Mouse (Mus musculus) pancreas, adult 10 weeks (tissue): ENCODE data around the gene Pgm5. TPM values are rescaled to one million over a fixed set of nuclear protein-coding genes. Genes with fewer than 3 reads are reported as not detected.

Experiments
- polyA plus RNA-seq: library from polyadenylated mRNA; stranded (reverse); fragments of 350-450 nt; fragmentation: Illumina TruSeq; extraction: RNeasy Lipid Tissue Mini Kit (QIAGEN cat#74804); gene quantifications from one replicate; pipeline ENCODE4 v1.2.3, GENCODE M21; 2015; ENCODE audit warnings: low read depth, low replicate concordance; ENCODE audit not compliant: insufficient read depth

Pgm5 gene
- polyA plus RNA-seq: 3.3 TPM

GRCm38 (mm10) chr19:24861612-24862451 lies at the start of gene Pgm5:
Gene Pgm5, minus strand, starts transcription at chr19:24861855.

GRCm38 (mm10) chr19:24900581-24901220 lies 39.0 kb upstream of the Pgm5 start, which contains the start of gene Foxd4:
Gene Foxd4, minus strand, starts transcription at chr19:24901197.

GRCm38 (mm10) chr19:24875129-24875870 lies 13.6 kb upstream of the Pgm5 start, which contains the start of gene Gm10053:
Gene Gm10053, plus strand, starts transcription at chr19:24875686.

GRCm38 (mm10) chr19:24673762-24674161 lies 187.9 kb downstream of the Pgm5 start, which contains the start of gene Tmem252:
Gene Tmem252, plus strand, starts transcription at chr19:24674008.

Other genes starting within 250 kb of the Pgm5 start
- 0.83 TPM for gene Tmem252, start 187.8 kb downstream of the Pgm5 start, polyA plus RNA-seq
- 6.8 TPM for gene Gm10053, start 13.8 kb upstream of the Pgm5 start, polyA plus RNA-seq
- gene Foxd4, start 39.3 kb upstream of the Pgm5 start, polyA plus RNA-seq: not detected
- 2.8 TPM for gene Cbwd1, start 99.8 kb upstream of the Pgm5 start, polyA plus RNA-seq
- gene Dock8, start 137.7 kb upstream of the Pgm5 start, polyA plus RNA-seq: 2.3 TPM